Mouse (Mus musculus) monocyte, adult 59 days (primary cell): ENCODE results near the gene Adra1b. TPM values are rescaled to one million over a fixed set of nuclear protein-coding genes. Genes with fewer than 3 reads are reported as not detected.

ENCODE experiments used
- total RNA-seq, 2 experiments: library from RNA; stranded (reverse); gene quantifications; one replicate each; pipeline ENCODE4 v1.2.4; 2023

The Adra1b gene
- total RNA-seq: not detected

DNA sequence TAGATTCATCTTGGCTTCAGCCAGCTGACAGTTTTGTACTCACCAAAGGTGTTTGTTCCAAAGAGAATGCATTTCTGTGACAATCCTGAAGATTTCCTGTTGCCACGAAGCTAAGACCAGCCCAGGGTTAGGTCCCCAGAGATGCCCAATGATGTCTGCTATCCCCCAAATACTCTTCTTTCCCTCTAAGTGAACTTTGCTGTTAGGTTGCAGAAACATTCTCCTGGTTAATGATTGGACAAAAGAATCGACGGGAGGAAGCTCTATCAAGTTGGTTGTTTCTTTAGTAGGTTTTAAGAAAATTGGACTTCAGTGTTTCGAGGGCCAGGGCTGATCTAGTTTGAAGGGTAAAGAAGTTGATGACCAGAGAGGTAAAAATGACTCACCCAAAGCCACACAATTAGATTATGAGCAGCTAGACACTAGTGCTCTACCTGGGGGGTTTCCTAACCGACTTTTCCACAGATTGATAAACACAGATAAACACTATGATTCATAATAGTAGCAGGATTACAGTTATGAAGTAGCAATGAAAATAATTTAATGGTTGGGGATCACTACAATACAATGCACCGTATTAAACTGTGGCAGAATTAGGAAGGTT lies at the start of gene Adra1b:
TSS of gene Adra1b (minus strand) at position 160 of the 604 bp plus-strand sequence.

DNA sequence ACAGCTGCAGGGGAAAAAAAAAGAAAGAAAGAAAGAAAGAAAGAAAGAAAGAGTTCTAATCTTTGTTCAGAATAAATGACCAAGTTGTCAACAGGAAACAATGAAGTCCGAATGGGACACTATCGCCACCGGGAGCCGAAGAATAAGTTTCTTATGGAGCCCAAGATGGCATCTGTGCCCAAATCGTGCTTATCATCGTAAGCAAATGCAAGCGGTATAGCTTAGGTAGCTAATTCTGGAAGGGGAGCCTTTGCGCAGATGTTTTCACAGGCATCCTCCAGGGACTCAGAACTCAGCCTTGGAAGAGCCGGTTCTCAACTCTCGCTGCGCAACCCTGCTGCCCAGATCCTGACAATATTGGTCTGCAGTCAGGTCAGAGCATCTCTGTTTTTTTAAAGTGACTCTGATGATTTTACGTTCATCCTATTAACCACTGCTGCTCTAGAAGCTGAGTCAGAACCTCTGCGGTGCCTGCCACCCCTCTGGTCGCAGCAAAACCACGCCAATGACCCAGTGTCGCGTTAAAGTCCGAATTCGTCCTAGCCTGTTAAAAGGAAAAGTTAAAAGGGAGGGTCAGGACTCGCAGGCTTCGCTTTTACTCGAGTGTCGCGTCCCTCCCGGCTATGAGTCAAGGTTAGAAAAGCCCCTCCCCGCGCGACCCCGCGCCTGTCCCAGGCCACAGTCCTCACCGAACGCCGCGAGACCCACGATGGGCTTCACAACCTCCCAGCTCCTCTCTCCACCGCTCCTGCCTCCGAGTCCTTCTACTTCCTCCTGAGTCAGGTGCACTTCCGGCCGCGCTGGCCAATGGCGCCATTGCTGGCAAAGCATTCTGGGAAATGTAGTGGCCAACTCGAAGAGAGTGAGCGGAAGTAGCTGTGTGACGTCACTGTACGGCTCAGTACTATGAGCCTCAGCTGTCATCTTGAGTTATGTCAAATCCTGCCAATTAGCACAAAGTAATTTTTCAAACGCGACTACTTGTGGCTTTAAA lies 153.5 kb downstream of the Adra1b start, which contains the start of gene Ttc1:
TSS of gene Ttc1 (minus strand) at position 776 of the 994 bp plus-strand sequence.

Other genes starting within 250 kb of the Adra1b start
- 10 to 100 TPM; 29.7 to 37.0 TPM for gene Pwwp2a, start 219.2 kb downstream of the Adra1b start, total RNA-seq
- gene Ttc1, start 153.2 kb downstream of the Adra1b start, total RNA-seq: 10 to 100 TPM; 36.0 to 38.0 TPM